Mouse (Mus musculus): Measurements from ENCODE around the gene Tyw3. TPM values are rescaled to one million over a fixed set of nuclear protein-coding genes. Genes with fewer than 3 reads are reported as not detected.

Tyw3 gene
- total and polyA plus RNA-seq, 3 experiments, result 46.8 to 70.4 (median 62.5) TPM

Other genes starting within 250 kb of the Tyw3 start
- gene Cryz, start 393 bp downstream of the Tyw3 start, total RNA-seq (2012; rRNA removed), result 18.2 and 29.2 TPM in 2 replicates
- gene Cryz, start 393 bp downstream of the Tyw3 start, total RNA-seq (2014; rRNA removed), result 35.2 and 39.8 TPM in 2 replicates
- 31.2 and 33.6 TPM in 2 replicates for gene Cryz, start 393 bp downstream of the Tyw3 start, polyA plus RNA-seq (2012; ENCODE audit: insufficient read length, low read depth)
- gene Erich3, start 66.8 kb upstream of the Tyw3 start, total RNA-seq (2012; rRNA removed), result 0.38 and 0.42 TPM in 2 replicates
- 2.1 and 2.3 TPM in 2 replicates for gene Erich3, start 66.8 kb upstream of the Tyw3 start, total RNA-seq (2014; rRNA removed)
- gene Erich3, start 66.8 kb upstream of the Tyw3 start, polyA plus RNA-seq (2012; ENCODE audit: insufficient read length, low read depth), result 1.9 and 2.0 TPM in 2 replicates